Mouse (Mus musculus) frontal cortex, postnatal 36 days (tissue): ENCODE measurements around the gene V1ra8.
"Not testable (repeated sequence)": the region's sequence is repeated elsewhere in the genome, so short reads cannot be mapped to it uniquely, and the experiment has no call there.

Experiments used
- DNase-seq, 2 experiments: peaks; one replicate each; pipeline ENCODE4 v3.0.0; 2022; ENCODE audit warnings: low spot score in 2 of 2

V1ra8 gene

GRCm38 (mm10) chr6:90202493-90202892 is at the start of gene V1ra8:
V1ra8 (plus strand) TSS chr6:90202793.
- not testable (repeated sequence) for DNase-seq

- no peak for DNase-seq
Measured at GRCm38 (mm10) chr6:90160139-90160538, 42.5 kb upstream of the V1ra8 start.

- DNase-seq = no peak
Measured at GRCm38 (mm10) chr6:90174508-90174907, 28.1 kb upstream of the V1ra8 start, which contains the start of gene Vmn1r52. Vmn1r52 (plus strand) TSS chr6:90174808.

GRCm38 (mm10) chr6:90224338-90224737 is 21.7 kb downstream of the V1ra8 start, which contains the start of gene Vmn1r53:
Vmn1r53 (minus strand) TSS chr6:90224438.
- no peak for DNase-seq

- DNase-seq = not testable (repeated sequence)
Measured at GRCm38 (mm10) chr6:90232114-90232513, 29.5 kb downstream of the V1ra8 start.

GRCm38 (mm10) chr6:90232681-90233080 is 30.1 kb downstream of the V1ra8 start:
- DNase-seq = no peak

- no peak for DNase-seq
Measured at GRCm38 (mm10) chr6:90244019-90244418, 41.4 kb downstream of the V1ra8 start.

GRCm38 (mm10) chr6:90246000-90246399 is 43.4 kb downstream of the V1ra8 start, which contains the start of gene Vmn1r54:
Vmn1r54 (plus strand) TSS chr6:90246300.
- no peak for DNase-seq
